Mouse (Mus musculus): ENCODE measurements at regions not wholly inside any gene's neighbourhood (a gene's known extent, or its start where the extent isn't known, plus 50 kb on each side); places are given as distances from the start of the nearest gene placed in this dataset.

DNA sequence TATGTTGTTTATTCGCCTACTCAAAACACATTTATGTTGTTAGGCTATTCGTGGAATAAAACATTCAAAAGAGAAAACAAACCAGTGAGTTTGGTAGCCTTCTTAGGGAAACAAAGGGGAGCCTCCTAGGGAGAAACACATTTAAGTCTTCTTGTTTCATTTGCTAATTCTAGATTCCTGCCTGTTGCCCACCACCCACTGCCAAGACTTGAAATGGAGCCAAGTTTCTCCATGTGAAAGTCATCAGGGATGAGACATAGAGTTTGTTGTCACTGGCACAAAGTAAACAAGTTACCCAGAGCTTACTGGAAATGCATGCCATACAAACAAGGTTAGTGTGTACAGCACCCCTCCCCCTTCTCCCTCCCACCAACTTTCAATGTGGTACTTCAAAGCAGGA lies 147.4 kb upstream of the Pdzrn3 start:
- TF ChIP-seq CTCF (IDR thresholded peaks at IDR 0.05) (no peak), EP300 (IDR thresholded peaks at IDR 0.05; ENCODE audit: insufficient read depth, low read depth, low read length) (no peak)
